In genomic region chr5:106417210-106417609, GRCm38 (mm10) we compare ENCODE assay signal across 8 mouse cellular contexts. TPM values are rescaled to one million over a fixed set of nuclear protein-coding genes. Genes with fewer than 3 reads are reported as not detected.
DNase-seq lines count a peak whose midpoint lies in the region.

No protein-coding gene starts in this region.

- DNase-seq in heart, postnatal 4 days: peak; percentile 16
- DNase-seq in heart, postnatal 14 days: no peak
- DNase-seq in right cerebral cortex, postnatal 4 days: peak; percentile 43
- DNase-seq in right cerebral cortex, adult 18-20 months: no peak
- DNase-seq in embryo, embryonic 9.5 days (ENCODE audit: extremely low spot score): peak; percentile 39
- peak; percentile 1 for DNase-seq in thymus, postnatal 25 days
- no peak for DNase-seq in frontal cortex, postnatal 36 days (ENCODE audit: low spot score in 2 of 2)
- DNase-seq in layer of hippocampus, adult 9-11 months: no peak

- intact Hi-C loops in heart, postnatal 14 days (cut with DNase I): no loop called here

RNA-seq across cellular contexts. Expression of gene Barhl2, which starts 40.8 kb away (rescaled TPM):
- not detected for total RNA-seq in heart, postnatal 4 days (2021)
- not detected for total RNA-seq in heart, postnatal 14 days (2021)

Comparison
In these comparisons a context has a peak if more than half of its experiments do, and no peak if none do; other contexts are left out.
1. DNase-seq: peak in heart, postnatal 4 days (single experiment), right cerebral cortex, postnatal 4 days (single experiment), embryo, embryonic 9.5 days (single experiment) and thymus, postnatal 25 days (single experiment); none in heart, postnatal 14 days (0 of 2), right cerebral cortex, adult 18-20 months (single experiment), frontal cortex, postnatal 36 days (0 of 2) and layer of hippocampus, adult 9-11 months (single experiment).